Mouse (Mus musculus): Measurements from ENCODE around the gene Ablim1. TPM values are rescaled to one million over a fixed set of nuclear protein-coding genes. Genes with fewer than 3 reads are reported as not detected.

Gene Ablim1
- polyA plus RNA-seq, 2 experiments: 3.0 to 4.7 TPM

DNA sequence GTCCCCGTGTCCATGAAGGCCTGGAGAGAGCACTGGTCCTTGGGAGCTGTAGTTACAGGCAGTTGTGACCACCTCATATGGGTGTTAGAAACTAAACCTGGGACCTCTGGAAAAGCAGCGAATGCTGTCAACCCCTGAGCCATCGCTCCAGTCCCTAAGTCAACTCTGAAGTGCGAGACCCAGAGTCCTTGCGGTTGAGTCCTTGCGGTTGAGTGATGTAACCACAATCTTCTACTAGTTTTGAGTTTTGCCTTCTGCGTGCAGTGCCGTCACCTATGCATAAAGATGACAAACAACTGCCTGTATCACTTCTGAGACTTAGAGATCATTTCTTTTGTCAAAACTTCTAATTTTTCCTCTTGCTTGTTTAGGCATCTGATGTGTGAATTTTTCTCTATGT lies 200.7 kb downstream of the Ablim1 start:
- ATAC-seq (ENCODE audit: insufficient read depth): no peak

DNA sequence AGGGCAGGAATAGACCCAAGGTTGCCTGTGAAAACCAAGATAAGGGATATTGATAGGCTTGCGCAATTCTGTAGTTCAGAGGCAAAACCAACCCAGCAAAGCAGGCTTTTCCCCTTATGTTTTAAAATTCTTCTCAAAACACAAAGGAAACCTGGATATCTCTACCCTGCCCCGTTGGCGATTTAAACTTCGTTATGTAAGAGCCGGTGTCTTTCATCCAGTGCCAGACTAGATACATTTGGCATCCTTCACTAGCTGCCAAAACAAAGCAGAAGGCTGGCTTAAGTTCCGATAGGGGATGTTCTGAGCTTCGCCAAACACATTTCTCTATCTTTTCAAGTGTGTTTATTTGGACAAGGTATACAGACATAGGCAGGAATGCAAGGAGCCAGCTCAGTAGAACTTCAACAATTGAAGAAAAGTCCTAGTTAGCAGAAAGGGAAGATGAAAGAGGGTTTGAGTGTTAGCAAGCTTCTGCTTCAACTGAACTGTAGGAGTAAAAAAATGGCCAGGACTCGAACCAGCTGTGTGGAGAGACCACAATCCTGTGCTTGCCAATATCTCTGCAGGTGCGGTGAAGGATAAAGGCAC lies 201.8 kb downstream of the Ablim1 start:
- DNase-seq (ENCODE audit: low read depth in 3 of 3, low spot score in 3 of 3) (no peak), ATAC-seq (ENCODE audit: insufficient read depth) (peak; percentile 33; the same call in 1 of the 2 replicates)
- H3K4me3 ChIP-seq (ENCODE audit: insufficient read depth in 1 of 2, low read depth in 2 of 2, low read length in 2 of 2): no peak overlapping the region

More for the DNA sequence above, 200.7 kb downstream of the Ablim1 start:
- 73% methylated on average over 8 of the region's 8 CpGs for WGBS (ENCODE audit: insufficient replicate concordance)
- no peaks in the 10 kb centered on the region for H3K27me3 ChIP-seq (ENCODE audit: control insufficient read depth, insufficient read depth, low read length)
- no peaks in the 10 kb centered on the region for H3K36me3 ChIP-seq (replicated peaks; ENCODE audit: control insufficient read depth, insufficient read depth, low read depth)
- H3K4me1 ChIP-seq (replicated peaks; ENCODE audit: control insufficient read depth in 2 of 2, insufficient read depth in 2 of 2, low read length in 1 of 2): peaks cover 0 to 28% of the 10 kb centered on the region in 2 experiments; a peak in 3 of 4 replicates
- TF ChIP-seq EP300 (IDR thresholded peaks at IDR 0.05; ENCODE audit: low read depth): no peak
- no peak for TF ChIP-seq CTCF (IDR thresholded peaks at IDR 0.05; ENCODE audit: low read depth)
- H3K27ac ChIP-seq: no peak overlapping the region
- H3K9ac ChIP-seq (replicated peaks): no peak overlapping the region
- DNase-seq (ENCODE audit: low read depth in 3 of 3, low spot score in 3 of 3): no peak
- H3K9me3 ChIP-seq (ENCODE audit: control insufficient read depth, low read length): no peaks in the 10 kb centered on the region
- no peak overlapping the region for H3K4me3 ChIP-seq (ENCODE audit: insufficient read depth in 1 of 2, low read depth in 2 of 2, low read length in 2 of 2)
- no peak overlapping the region for H3K4me2 ChIP-seq (ENCODE audit: low read depth)

DNA sequence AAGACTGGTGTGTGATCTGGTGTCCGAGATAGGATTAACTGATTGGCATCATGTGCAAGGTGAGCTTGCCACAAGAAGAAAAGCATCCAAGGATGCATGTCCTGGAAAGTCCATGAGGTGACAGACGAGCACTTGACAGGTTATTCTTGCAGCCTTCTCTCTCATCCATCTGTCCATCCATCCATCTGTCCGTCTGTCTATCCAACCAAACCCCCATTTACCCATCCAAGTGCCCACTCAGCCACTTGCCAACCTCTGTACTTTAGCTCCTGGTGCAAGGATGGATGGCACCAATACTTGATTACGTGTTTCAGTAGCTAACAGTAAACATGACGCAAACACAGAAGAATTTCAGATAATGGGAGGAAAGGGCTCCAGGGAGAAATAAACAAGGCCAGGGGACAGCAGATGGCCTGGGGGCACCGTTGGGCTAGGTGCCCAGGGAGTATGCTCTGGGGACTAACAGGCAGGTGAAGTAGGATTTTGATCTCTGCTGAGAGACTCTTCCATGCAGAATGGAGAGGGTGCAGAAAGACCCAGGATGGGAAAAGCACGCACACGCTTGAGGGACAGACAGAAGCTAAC lies 202.4 kb downstream of the Ablim1 start:
- Histone ChIP-seq H3K4me2 (ENCODE audit: low read depth) (no peak overlapping the region), H3K27me3 (ENCODE audit: control insufficient read depth, insufficient read depth, low read length) (no peaks in the 10 kb centered on the region), H3K9me3 (ENCODE audit: control insufficient read depth, low read length) (no peaks in the 10 kb centered on the region), H3K36me3 (replicated peaks; ENCODE audit: control insufficient read depth, insufficient read depth, low read depth) (no peaks in the 10 kb centered on the region), H3K4me1 (replicated peaks; ENCODE audit: control insufficient read depth in 2 of 2, insufficient read depth in 2 of 2, low read length in 1 of 2) (peaks cover 0 to 24% of the 10 kb centered on the region in 2 experiments; a peak in 3 of 4 replicates), H3K27ac (no peak overlapping the region), H3K4me3 (ENCODE audit: insufficient read depth in 1 of 2, low read depth in 2 of 2, low read length in 2 of 2) (no peak overlapping the region), H3K9ac (replicated peaks) (no peak overlapping the region)
- 46% methylated on average over 8 of the region's 8 CpGs for WGBS (ENCODE audit: insufficient replicate concordance)
- no peak for DNase-seq (ENCODE audit: low read depth in 3 of 3, low spot score in 3 of 3)
- TF ChIP-seq CTCF (IDR thresholded peaks at IDR 0.05; ENCODE audit: low read depth) (no peak), EP300 (IDR thresholded peaks at IDR 0.05; ENCODE audit: low read depth) (no peak)
- no peak for ATAC-seq (ENCODE audit: insufficient read depth)

More for the DNA sequence above, 201.8 kb downstream of the Ablim1 start:
- WGBS (ENCODE audit: insufficient replicate concordance): 15% methylated on average over 9 of the region's 9 CpGs
- H3K36me3 ChIP-seq (replicated peaks; ENCODE audit: control insufficient read depth, insufficient read depth, low read depth): no peaks in the 10 kb centered on the region
- H3K9me3 ChIP-seq (ENCODE audit: control insufficient read depth, low read length): no peaks in the 10 kb centered on the region
- no peaks in the 10 kb centered on the region for H3K27me3 ChIP-seq (ENCODE audit: control insufficient read depth, insufficient read depth, low read length)
- H3K9ac ChIP-seq (replicated peaks): no peak overlapping the region
- H3K27ac ChIP-seq: no peak overlapping the region
- H3K4me2 ChIP-seq (ENCODE audit: low read depth): no peak overlapping the region
- TF ChIP-seq EP300 (IDR thresholded peaks at IDR 0.05; ENCODE audit: low read depth) (no peak), CTCF (IDR thresholded peaks at IDR 0.05; ENCODE audit: low read depth) (no peak)
- peaks cover 0 to 27% of the 10 kb centered on the region in 2 experiments; a peak in 3 of 4 replicates for H3K4me1 ChIP-seq (replicated peaks; ENCODE audit: control insufficient read depth in 2 of 2, insufficient read depth in 2 of 2, low read length in 1 of 2)

DNA sequence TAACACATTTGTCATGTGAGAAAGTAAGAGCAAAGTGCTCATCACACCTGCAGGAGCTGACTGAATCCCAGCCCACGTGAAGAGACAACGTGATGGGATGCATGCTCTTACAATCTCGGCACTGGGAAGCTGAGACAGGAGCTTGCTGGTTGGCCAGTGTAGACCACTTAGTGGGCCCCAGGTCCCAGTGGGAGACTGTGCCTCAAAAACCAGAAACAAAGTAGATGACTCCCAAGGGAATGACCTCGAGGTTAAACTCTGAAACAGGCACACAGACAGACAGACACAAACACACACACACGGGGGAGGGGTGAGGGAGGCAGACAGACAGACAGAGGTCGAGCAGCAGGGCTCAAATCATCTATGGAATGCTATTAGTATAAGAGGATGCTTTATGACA lies 203.4 kb downstream of the Ablim1 start:
- WGBS (ENCODE audit: insufficient replicate concordance): 54% methylated on average over 6 of the region's 6 CpGs
- Histone ChIP-seq H3K9me3 (ENCODE audit: control insufficient read depth, low read length) (no peaks in the 10 kb centered on the region), H3K4me1 (replicated peaks; ENCODE audit: control insufficient read depth in 2 of 2, insufficient read depth in 2 of 2, low read length in 1 of 2) (peaks cover 0 to 15% of the 10 kb centered on the region in 2 experiments; a peak in 2 of 4 replicates), H3K27ac (no peak overlapping the region), H3K9ac (replicated peaks) (no peak overlapping the region), H3K4me2 (ENCODE audit: low read depth) (no peak overlapping the region), H3K4me3 (ENCODE audit: insufficient read depth in 1 of 2, low read depth in 2 of 2, low read length in 2 of 2) (no peak overlapping the region), H3K36me3 (replicated peaks; ENCODE audit: control insufficient read depth, insufficient read depth, low read depth) (no peaks in the 10 kb centered on the region), H3K27me3 (ENCODE audit: control insufficient read depth, insufficient read depth, low read length) (no peaks in the 10 kb centered on the region)
- TF ChIP-seq EP300 (IDR thresholded peaks at IDR 0.05; ENCODE audit: low read depth) (no peak), CTCF (IDR thresholded peaks at IDR 0.05; ENCODE audit: low read depth) (no peak)
- DNase-seq (ENCODE audit: low read depth in 3 of 3, low spot score in 3 of 3): no peak
- no peak for ATAC-seq (ENCODE audit: insufficient read depth)

DNA sequence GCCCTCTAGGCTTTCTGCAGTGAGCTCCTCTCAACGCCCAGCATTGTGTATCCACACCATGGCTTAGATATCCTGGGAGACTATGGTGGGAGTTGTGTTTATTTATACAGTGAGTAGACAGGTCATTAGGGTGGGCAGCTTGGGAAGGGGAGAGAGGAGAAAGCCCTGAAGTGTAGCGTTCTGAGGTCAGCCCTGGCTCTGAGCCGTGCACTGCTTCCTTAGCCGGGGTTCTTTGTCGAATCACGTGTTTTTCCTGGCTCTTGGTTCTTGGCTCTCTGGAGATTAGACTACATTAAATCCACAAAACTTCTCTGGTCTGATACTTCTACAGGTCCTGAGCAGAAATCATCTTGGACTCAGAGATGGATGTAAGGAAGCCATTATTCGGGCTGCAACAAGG lies 205.1 kb downstream of the Ablim1 start:
- Histone ChIP-seq H3K9me3 (ENCODE audit: control insufficient read depth, low read length) (no peaks in the 10 kb centered on the region), H3K4me1 (replicated peaks; ENCODE audit: control insufficient read depth in 2 of 2, insufficient read depth in 2 of 2, low read length in 1 of 2) (peaks cover 0 to 5% of the 10 kb centered on the region in 2 experiments; a peak in 1 of 4 replicates), H3K27ac (no peak overlapping the region), H3K27me3 (ENCODE audit: control insufficient read depth, insufficient read depth, low read length) (no peaks in the 10 kb centered on the region), H3K4me2 (ENCODE audit: low read depth) (no peak overlapping the region), H3K4me3 (ENCODE audit: insufficient read depth in 1 of 2, low read depth in 2 of 2, low read length in 2 of 2) (no peak overlapping the region), H3K9ac (replicated peaks) (no peak overlapping the region), H3K36me3 (replicated peaks; ENCODE audit: control insufficient read depth, insufficient read depth, low read depth) (no peaks in the 10 kb centered on the region)
- ATAC-seq (ENCODE audit: insufficient read depth) (no peak), DNase-seq (ENCODE audit: low read depth in 3 of 3, low spot score in 3 of 3) (no peak)
- TF ChIP-seq CTCF (IDR thresholded peaks at IDR 0.05; ENCODE audit: low read depth): no peak
- TF ChIP-seq EP300 (IDR thresholded peaks at IDR 0.05; ENCODE audit: low read depth): no peak
- WGBS (ENCODE audit: insufficient replicate concordance): 73% methylated on average over 7 of the region's 7 CpGs
